Mouse (Mus musculus): ENCODE measurements around the gene Hsd17b1. TPM values are rescaled to one million over a fixed set of nuclear protein-coding genes. Genes with fewer than 3 reads are reported as not detected.

Gene Hsd17b1
- polyA plus RNA-seq (2012; fragmentation: generic; extraction: Trizol), result not detected
- long read RNA-seq, experiment 1, result 0 reads
- long read RNA-seq, experiment 2, result 0 reads

DNA sequence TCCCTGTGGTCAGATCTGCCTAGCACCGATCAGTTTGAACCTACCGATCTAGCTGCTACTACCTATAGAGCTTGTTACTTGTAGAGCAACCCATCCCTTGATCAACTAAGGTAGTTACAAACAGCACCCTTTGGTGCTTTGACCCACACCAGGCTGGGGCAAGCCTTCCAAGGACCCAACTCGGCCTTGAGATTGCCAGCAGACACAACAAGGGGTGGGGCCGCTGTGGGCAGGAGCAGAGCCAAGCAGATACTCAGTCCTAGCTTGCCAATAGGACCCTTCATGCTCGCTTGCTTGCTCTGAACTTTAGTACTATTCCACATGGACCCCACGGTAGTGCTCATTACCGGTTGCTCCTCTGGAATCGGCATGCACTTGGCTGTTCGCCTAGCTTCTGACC lies at the start of gene Hsd17b1:
TSS of gene Hsd17b1 (plus strand) at position 291 of the 400 bp plus-strand sequence.
- Histone ChIP-seq H3K79me3 (ENCODE audit: low read depth) (no peaks in the 10 kb centered on the region), H3K36me3 (ENCODE audit: control insufficient read depth, insufficient read depth) (no peaks in the 10 kb centered on the region), H3K79me2 (ENCODE audit: control insufficient read depth, insufficient read depth) (peaks cover 6% of the 10 kb centered on the region), H3K27me3 (ENCODE audit: control insufficient read depth, insufficient read depth, insufficient read length) (no peaks in the 10 kb centered on the region), H3K4me3 (ENCODE audit: insufficient read depth, poor library complexity, severe bottlenecking) (no peak within 1 kb of the TSS), H3ac (ENCODE audit: control insufficient read depth, insufficient read length, low read depth) (no peak within 1 kb of the TSS)
- TF ChIP-seq MAX (IDR thresholded peaks at IDR 0.05) (no peak), USF1 (IDR thresholded peaks at IDR 0.05; ENCODE audit: low read depth) (no peak), MYOG (IDR thresholded peaks at IDR 0.05; ENCODE audit: control insufficient read depth, extremely low read depth, insufficient read length) (no peak)

DNA sequence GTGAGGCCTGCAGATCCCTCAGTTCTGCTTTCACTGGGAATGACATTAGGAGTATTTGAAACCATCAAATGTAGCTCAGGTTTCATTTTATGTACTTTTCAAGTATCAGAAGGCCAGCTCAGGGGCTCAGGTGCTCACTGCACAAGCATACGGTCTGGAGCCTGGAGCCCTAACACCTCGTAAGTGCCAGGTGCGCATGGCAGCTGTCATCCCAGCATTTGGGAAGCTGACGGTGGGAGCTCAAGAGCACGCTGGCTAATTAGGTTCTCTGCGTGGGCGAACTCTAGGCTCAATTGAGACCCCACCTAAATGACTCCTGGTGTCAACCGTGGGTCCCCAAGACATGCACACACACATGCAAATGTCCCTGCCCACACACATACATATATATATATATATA lies 48.9 kb upstream of the Hsd17b1 start:
- no peaks in the 10 kb centered on the region for H3K27me3 ChIP-seq (ENCODE audit: control insufficient read depth, insufficient read depth, insufficient read length)
- H3ac ChIP-seq (ENCODE audit: control insufficient read depth, insufficient read length, low read depth), result no peak overlapping the region
- H3K36me3 ChIP-seq (ENCODE audit: control insufficient read depth, insufficient read depth), result peaks cover 24% of the 10 kb centered on the region
- TF ChIP-seq USF1 (IDR thresholded peaks at IDR 0.05; ENCODE audit: low read depth), result no peak
- no peak for TF ChIP-seq CTCF (IDR thresholded peaks at IDR 0.05; ENCODE audit: control insufficient read depth, insufficient read depth, insufficient read length)
- no peak for TF ChIP-seq MAX (IDR thresholded peaks at IDR 0.05)
- no peak for TF ChIP-seq MYOD1 (IDR thresholded peaks at IDR 0.05; ENCODE audit: control insufficient read depth, insufficient read length, low read depth)
- no peak for TF ChIP-seq CEBPB (IDR thresholded peaks at IDR 0.05; ENCODE audit: low read depth)
- TF ChIP-seq MYOG (IDR thresholded peaks at IDR 0.05; ENCODE audit: control insufficient read depth, extremely low read depth, insufficient read length), result no peak
- TF ChIP-seq FOSL1 (IDR thresholded peaks at IDR 0.05; ENCODE audit: insufficient read depth, low read length, poor library complexity, severe bottlenecking), result no peak
- no peaks in the 10 kb centered on the region for H3K79me3 ChIP-seq (ENCODE audit: low read depth)
- H3K4me3 ChIP-seq (ENCODE audit: insufficient read depth, poor library complexity, severe bottlenecking), result no peak overlapping the region
- no peaks in the 10 kb centered on the region for H3K79me2 ChIP-seq (ENCODE audit: control insufficient read depth, insufficient read depth)

GRCm38 (mm10) chr11:101030136-101030807 lies 47.9 kb upstream of the Hsd17b1 start:
- TF ChIP-seq MYOD1 (IDR thresholded peaks at IDR 0.05; ENCODE audit: control insufficient read depth, insufficient read length, low read depth) (no peak), CEBPB (IDR thresholded peaks at IDR 0.05; ENCODE audit: low read depth) (no peak), USF1 (IDR thresholded peaks at IDR 0.05; ENCODE audit: low read depth) (no peak), CTCF (IDR thresholded peaks at IDR 0.05; ENCODE audit: control insufficient read depth, insufficient read depth, insufficient read length) (no peak), MAX (IDR thresholded peaks at IDR 0.05) (no peak), FOSL1 (IDR thresholded peaks at IDR 0.05; ENCODE audit: insufficient read depth, low read length, poor library complexity, severe bottlenecking) (no peak), MYOG (IDR thresholded peaks at IDR 0.05; ENCODE audit: control insufficient read depth, extremely low read depth, insufficient read length) (no peak)
- Histone ChIP-seq H3K36me3 (ENCODE audit: control insufficient read depth, insufficient read depth) (peaks cover 25% of the 10 kb centered on the region), H3K79me3 (ENCODE audit: low read depth) (no peaks in the 10 kb centered on the region), H3ac (ENCODE audit: control insufficient read depth, insufficient read length, low read depth) (no peak overlapping the region), H3K79me2 (ENCODE audit: control insufficient read depth, insufficient read depth) (no peaks in the 10 kb centered on the region), H3K4me3 (ENCODE audit: insufficient read depth, poor library complexity, severe bottlenecking) (no peak overlapping the region), H3K27me3 (ENCODE audit: control insufficient read depth, insufficient read depth, insufficient read length) (no peaks in the 10 kb centered on the region)

- Histone ChIP-seq H3K79me3 (ENCODE audit: low read depth) (no peaks in the 10 kb centered on the region), H3K36me3 (ENCODE audit: control insufficient read depth, insufficient read depth) (peaks cover 25% of the 10 kb centered on the region), H3K79me2 (ENCODE audit: control insufficient read depth, insufficient read depth) (no peaks in the 10 kb centered on the region), H3ac (ENCODE audit: control insufficient read depth, insufficient read length, low read depth) (no peak overlapping the region), H3K27me3 (ENCODE audit: control insufficient read depth, insufficient read depth, insufficient read length) (no peaks in the 10 kb centered on the region), H3K4me3 (ENCODE audit: insufficient read depth, poor library complexity, severe bottlenecking) (no peak overlapping the region)
- TF ChIP-seq FOSL1 (IDR thresholded peaks at IDR 0.05; ENCODE audit: insufficient read depth, low read length, poor library complexity, severe bottlenecking) (no peak), MAX (IDR thresholded peaks at IDR 0.05) (no peak), CTCF (IDR thresholded peaks at IDR 0.05; ENCODE audit: control insufficient read depth, insufficient read depth, insufficient read length) (no peak), MYOG (IDR thresholded peaks at IDR 0.05; ENCODE audit: control insufficient read depth, extremely low read depth, insufficient read length) (no peak), MYOD1 (IDR thresholded peaks at IDR 0.05; ENCODE audit: control insufficient read depth, insufficient read length, low read depth) (no peak), CEBPB (IDR thresholded peaks at IDR 0.05; ENCODE audit: low read depth) (no peak), USF1 (IDR thresholded peaks at IDR 0.05; ENCODE audit: low read depth) (no peak)
Observed at GRCm38 (mm10) chr11:101030808-101031156, 47.4 kb upstream of the Hsd17b1 start.

GRCm38 (mm10) chr11:101031470-101031869 lies 46.7 kb upstream of the Hsd17b1 start:
- H3K79me3 ChIP-seq (ENCODE audit: low read depth), result no peaks in the 10 kb centered on the region
- no peak overlapping the region for H3K4me3 ChIP-seq (ENCODE audit: insufficient read depth, poor library complexity, severe bottlenecking)
- no peak overlapping the region for H3ac ChIP-seq (ENCODE audit: control insufficient read depth, insufficient read length, low read depth)
- no peak for TF ChIP-seq MAX (IDR thresholded peaks at IDR 0.05)
- no peak for TF ChIP-seq CEBPB (IDR thresholded peaks at IDR 0.05; ENCODE audit: low read depth)
- TF ChIP-seq MYOD1 (IDR thresholded peaks at IDR 0.05; ENCODE audit: control insufficient read depth, insufficient read length, low read depth), result no peak
- TF ChIP-seq MYOG (IDR thresholded peaks at IDR 0.05; ENCODE audit: control insufficient read depth, extremely low read depth, insufficient read length), result no peak
- TF ChIP-seq CTCF (IDR thresholded peaks at IDR 0.05; ENCODE audit: control insufficient read depth, insufficient read depth, insufficient read length), result no peak
- TF ChIP-seq FOSL1 (IDR thresholded peaks at IDR 0.05; ENCODE audit: insufficient read depth, low read length, poor library complexity, severe bottlenecking), result no peak
- TF ChIP-seq USF1 (IDR thresholded peaks at IDR 0.05; ENCODE audit: low read depth), result no peak
- H3K27me3 ChIP-seq (ENCODE audit: control insufficient read depth, insufficient read depth, insufficient read length), result no peaks in the 10 kb centered on the region
- no peaks in the 10 kb centered on the region for H3K79me2 ChIP-seq (ENCODE audit: control insufficient read depth, insufficient read depth)
- H3K36me3 ChIP-seq (ENCODE audit: control insufficient read depth, insufficient read depth), result peaks cover 28% of the 10 kb centered on the region
